ENCODE assay signal across 11 mouse cellular contexts in genomic region chr4:47587256-47587655, GRCm38 (mm10).
DNase-seq lines count a peak whose midpoint lies in the region; ATAC-seq and TF ChIP-seq lines count a peak whose summit lies in the region.
"Had no signal": no experiment of that assay in that cellular context is flagged by ENCODE, and none has a peak within 500 bp of the region (broad histone marks: within the 10 kb centered on the region; RNA-seq: fewer than 3 reads in every experiment).

No protein-coding gene starts in this region.

- ATAC-seq in forebrain, embryonic 14.5 days, result no peak
- ATAC-seq in megakaryocyte progenitor cell, adult 5-6 weeks (replicated peaks; ENCODE audit: poor library complexity), result no peak
- ATAC-seq: intestine, postnatal 0 days had no signal

- H3K36me3 ChIP-seq in forebrain, embryonic 14.5 days (ENCODE audit: control insufficient read depth, insufficient read depth, low read length), result no peaks in the 10 kb centered on the region
- H3K36me3 ChIP-seq: limb, embryonic 12.5 days; midbrain, embryonic 10.5 days had no signal

- DNase-seq in cerebellum, adult 2 months, result peak; percentile 58 to 72
- DNase-seq in cerebellum, adult 11-12 months, result no peak
- DNase-seq in brain, adult 2 months (ENCODE audit: low read depth, low spot score), result peak; percentile 42
- peak; percentile 43 to 69 for DNase-seq in gastrocnemius, postnatal 4 days (ENCODE audit: low spot score in 2 of 2)
- peak; percentile 42 to 54 for DNase-seq in kidney, postnatal 36 days
- no peak for DNase-seq in forebrain, embryonic 14.5 days (ENCODE audit: low spot score)
- no peak for DNase-seq in spleen, adult 12 weeks (ENCODE audit: low spot score)

- WGBS in cerebellum, adult 2 months, result 13% methylated on average over 5 of the region's 5 CpGs
- WGBS in forebrain, embryonic 14.5 days, result 86% methylated on average over 5 of the region's 5 CpGs

- no peak for TF ChIP-seq CTCF in cerebellum, adult 2 months (IDR thresholded peaks at IDR 0.05; ENCODE audit: borderline replicate concordance, insufficient read depth, low read depth, low read length)

- no peak overlapping the region for H3K4me2 ChIP-seq in forebrain, embryonic 14.5 days (ENCODE audit: low read length)
- H3K4me2 ChIP-seq: limb, embryonic 12.5 days had no signal

- H3K9ac ChIP-seq in forebrain, embryonic 14.5 days (ENCODE audit: low read length), result no peak overlapping the region
- H3K9ac ChIP-seq: limb, embryonic 12.5 days had no signal

- H3K9me3 ChIP-seq in forebrain, embryonic 14.5 days (replicated peaks; ENCODE audit: control insufficient read depth, low read length), result no peaks in the 10 kb centered on the region
- H3K9me3 ChIP-seq: limb, embryonic 12.5 days; midbrain, embryonic 10.5 days had no signal

- no peak overlapping the region for H3K4me3 ChIP-seq in cerebellum, adult 2 months (replicated peaks; ENCODE audit: insufficient read depth, low read depth, low read length)
- H3K4me3 ChIP-seq in forebrain, embryonic 14.5 days (ENCODE audit: low read depth, low read length), result no peak overlapping the region
- H3K4me3 ChIP-seq: limb, embryonic 12.5 days; midbrain, embryonic 10.5 days had no signal

- H3K27ac ChIP-seq in cerebellum, adult 2 months (ENCODE audit: insufficient read depth, low read length), result no peak overlapping the region
- H3K27ac ChIP-seq in forebrain, embryonic 14.5 days (ENCODE audit: low read depth, low read length), result no peak overlapping the region
- H3K27ac ChIP-seq: limb, embryonic 12.5 days; midbrain, embryonic 10.5 days had no signal

- no peaks in the 10 kb centered on the region for H3K27me3 ChIP-seq in cerebellum, adult 2 months (ENCODE audit: control insufficient read depth, insufficient read depth, low read length)
- H3K27me3 ChIP-seq in forebrain, embryonic 14.5 days (replicated peaks; ENCODE audit: control insufficient read depth, insufficient read depth, low read length), result no peaks in the 10 kb centered on the region
- H3K27me3 ChIP-seq: limb, embryonic 12.5 days had no signal

- peaks cover 11% of the 10 kb centered on the region for H3K4me1 ChIP-seq in cerebellum, adult 2 months (ENCODE audit: control insufficient read depth, insufficient read depth, low read length)
- no peaks in the 10 kb centered on the region for H3K4me1 ChIP-seq in forebrain, embryonic 14.5 days (ENCODE audit: control insufficient read depth, insufficient read depth, low read length)
- H3K4me1 ChIP-seq: limb, embryonic 12.5 days; midbrain, embryonic 10.5 days had no signal

- no peak for TF ChIP-seq POLR2A in cerebellum, adult 2 months (IDR thresholded peaks at IDR 0.05; ENCODE audit: borderline replicate concordance, insufficient read depth, low read length)

Comparison
In these comparisons a context has a peak if more than half of its experiments do, and no peak if none do; other contexts are left out.
1. DNase-seq: peak in cerebellum, adult 2 months (2 of 2), brain, adult 2 months (single experiment), gastrocnemius, postnatal 4 days (2 of 2) and kidney, postnatal 36 days (2 of 2); none in cerebellum, adult 11-12 months (single experiment), forebrain, embryonic 14.5 days (single experiment) and spleen, adult 12 weeks (single experiment).